Mouse (Mus musculus) R1 (cell line): ENCODE measurements around the gene Zfpm1.
A peak's percentile ranks its signal among the peaks of the same experiment; 100 is the strongest.

ENCODE experiments used
- DNase-seq: peaks from one replicate; pipeline ENCODE4 v3.0.0-alpha.2; 2018; ENCODE audit warnings: low read depth, low spot score

Zfpm1 gene

GRCm38 (mm10) chr8:122345181-122346095 lies 63.5 kb downstream of the Zfpm1 start:
- no peak for DNase-seq

GRCm38 (mm10) chr8:122347811-122348552 lies 66.0 kb downstream of the Zfpm1 start:
- no peak for DNase-seq

GRCm38 (mm10) chr8:122349357-122350297 lies 67.7 kb downstream of the Zfpm1 start:
- no peak for DNase-seq

- no peak for DNase-seq
These were observed 68.6 kb downstream of the Zfpm1 start for GRCm38 (mm10) chr8:122350309-122351089.

GRCm38 (mm10) chr8:122354157-122354556 lies 72.2 kb downstream of the Zfpm1 start:
- no peak for DNase-seq

GRCm38 (mm10) chr8:122355642-122356606 lies 74.0 kb downstream of the Zfpm1 start:
- DNase-seq: no peak

- DNase-seq: no peak
These were observed 75.3 kb downstream of the Zfpm1 start for GRCm38 (mm10) chr8:122357202-122357601.

GRCm38 (mm10) chr8:122357641-122358040 lies 75.7 kb downstream of the Zfpm1 start:
- no peak for DNase-seq

GRCm38 (mm10) chr8:122359111-122359775 lies 77.3 kb downstream of the Zfpm1 start:
- no peak for DNase-seq

GRCm38 (mm10) chr8:122360696-122361416 lies 78.9 kb downstream of the Zfpm1 start, which contains the start of gene Trhr2:
TSS of gene Trhr2 (minus strand) at chr8:122360746.
- DNase-seq: no peak

- no peak for DNase-seq
These were observed 80.3 kb downstream of the Zfpm1 start for GRCm38 (mm10) chr8:122362271-122362670.

GRCm38 (mm10) chr8:122362967-122363366 lies 81.0 kb downstream of the Zfpm1 start:
- DNase-seq: no peak

- peak; percentile 15 for DNase-seq
These were observed 86.6 kb downstream of the Zfpm1 start for GRCm38 (mm10) chr8:122368494-122368893.

- peak; percentile 50 for DNase-seq
These were observed 87.7 kb downstream of the Zfpm1 start for GRCm38 (mm10) chr8:122369665-122370064.

GRCm38 (mm10) chr8:122371706-122372105 lies 89.8 kb downstream of the Zfpm1 start:
- DNase-seq: no peak

GRCm38 (mm10) chr8:122375320-122375719 lies 93.4 kb downstream of the Zfpm1 start:
- DNase-seq: no peak

GRCm38 (mm10) chr8:122375751-122376364 lies 93.9 kb downstream of the Zfpm1 start:
- DNase-seq: no peak
